Mouse (Mus musculus) liver, embryonic 16.5 days (tissue): ENCODE measurements around the gene Gtf2a2. TPM values are rescaled to one million over a fixed set of nuclear protein-coding genes. Genes with fewer than 3 reads are reported as not detected.

ENCODE experiments used
- ATAC-seq: fragments of 200-750 bp; cut with Nextera tagmentation; 2 replicates; pipeline ENCODE4 v1.8.0; 2017; ENCODE audit warnings: low read depth, mild to moderate bottlenecking, moderate number of reproducible peaks, moderate library complexity
- H3K27ac ChIP-seq: fragments of 300-500 bp; sonication (generic); 2 replicates; pipeline ENCODE4 v1.5.1; 2014; ENCODE audit warnings: mild to moderate bottlenecking, low read length
- H3K27me3 ChIP-seq: fragments of 300-500 bp; sonication (generic); 2 replicates; pipeline ENCODE4 v1.6.1; 2014; ENCODE audit warnings: low read depth, low read length, mixed read lengths; ENCODE audit not compliant: control insufficient read depth, insufficient read depth
- H3K36me3 ChIP-seq: fragments of 300-500 bp; sonication (generic); 2 replicates; pipeline ENCODE4 v1.6.1; 2014; ENCODE audit warnings: mild to moderate bottlenecking; ENCODE audit not compliant: control insufficient read depth, insufficient read depth
- H3K4me1 ChIP-seq: fragments of 300-500 bp; sonication (generic); 2 replicates; pipeline ENCODE4 v1.6.1; 2014; ENCODE audit warnings: low read depth, low read length, mixed read lengths; ENCODE audit not compliant: control insufficient read depth
- H3K4me2 ChIP-seq: fragments of 300-500 bp; sonication (generic); 2 replicates; pipeline ENCODE4 v1.6.1; 2014; ENCODE audit warnings: low read depth, low read length, mixed read lengths
- H3K4me3 ChIP-seq: fragments of 300-500 bp; sonication (generic); 2 replicates; pipeline ENCODE4 v1.5.1; 2014; ENCODE audit warnings: low read depth, mild to moderate bottlenecking, low read length
- H3K9ac ChIP-seq: fragments of 300-500 bp; sonication (generic); 2 replicates; pipeline ENCODE4 v1.6.1; 2014; ENCODE audit warnings: low read depth, low read length
- H3K9me3 ChIP-seq: fragments of 300-500 bp; sonication (generic); replicated peaks from 2 replicates; pipeline ENCODE4 v1.6.1; 2016; ENCODE audit warnings: low read length; ENCODE audit not compliant: control insufficient read depth
- WGBS: fragments of 180-500 bp; shearing (Covaris S2); extraction: QIAGEN DNeasy Blood & Tissue Kit; methylation state at CpG from one replicate; pipeline ENCODE4 v1.1.7; 2014; ENCODE audit not compliant: insufficient replicate concordance; 5-methylcytosine and 5-hydroxymethylcytosine counted together
- polyA plus RNA-seq: library from polyadenylated mRNA; unstranded; fragments of >200 nt; fragmentation: Nextera tagmentation; extraction: Ambion mirVana; gene quantifications from 2 replicates; pipeline ENCODE4 v1.2.1, GENCODE M21; 2015

Gtf2a2 gene
- polyA plus RNA-seq, 1 experiment from 2014 or later: 106 TPM

- Histone ChIP-seq H3K4me2 (no peak overlapping the region), H3K9me3 (no peaks in the 10 kb centered on the region), H3K4me3 (no peak overlapping the region), H3K36me3 (no peaks in the 10 kb centered on the region), H3K27ac (no peak overlapping the region), H3K27me3 (no peaks in the 10 kb centered on the region), H3K9ac (no peak overlapping the region), H3K4me1 (no peaks in the 10 kb centered on the region)
- ATAC-seq: no peak
- WGBS: 72% methylated on average over 3 of the region's 3 CpGs
Measured at GRCm38 (mm10) chr9:70062012-70062411, 49.7 kb downstream of the Gtf2a2 start.

- no peak overlapping the region for H3K4me3 ChIP-seq
- no peaks in the 10 kb centered on the region for H3K4me1 ChIP-seq
- no peaks in the 10 kb centered on the region for H3K27me3 ChIP-seq
- no peak overlapping the region for H3K4me2 ChIP-seq
- H3K36me3 ChIP-seq: no peaks in the 10 kb centered on the region
- no peaks in the 10 kb centered on the region for H3K9me3 ChIP-seq
- no peak overlapping the region for H3K27ac ChIP-seq
- 69% methylated on average over 3 of the region's 3 CpGs for WGBS
- peak; percentile 16; the same call in 1 of the 2 replicates for ATAC-seq
- no peak overlapping the region for H3K9ac ChIP-seq
Measured at GRCm38 (mm10) chr9:70067497-70067896, 55.1 kb downstream of the Gtf2a2 start.

GRCm38 (mm10) chr9:70069961-70070435 lies 57.6 kb downstream of the Gtf2a2 start:
- WGBS: 59% methylated on average over 8 of the region's 8 CpGs
- Histone ChIP-seq H3K36me3 (no peaks in the 10 kb centered on the region), H3K4me1 (no peaks in the 10 kb centered on the region), H3K9ac (no peak overlapping the region), H3K27ac (no peak overlapping the region), H3K4me2 (no peak overlapping the region), H3K9me3 (no peaks in the 10 kb centered on the region), H3K4me3 (no peak overlapping the region), H3K27me3 (no peaks in the 10 kb centered on the region)
- peak; percentile 16; the same call in 1 of the 2 replicates for ATAC-seq

GRCm38 (mm10) chr9:70072387-70072786 lies 60.0 kb downstream of the Gtf2a2 start:
- H3K27me3 ChIP-seq: no peaks in the 10 kb centered on the region
- no peak for ATAC-seq
- no peaks in the 10 kb centered on the region for H3K36me3 ChIP-seq
- H3K4me3 ChIP-seq: no peak overlapping the region
- no peak overlapping the region for H3K4me2 ChIP-seq
- H3K27ac ChIP-seq: no peak overlapping the region
- no peaks in the 10 kb centered on the region for H3K9me3 ChIP-seq
- WGBS: 65% methylated on average over 8 of the region's 8 CpGs
- no peak overlapping the region for H3K9ac ChIP-seq
- no peaks in the 10 kb centered on the region for H3K4me1 ChIP-seq

Other genes with a start within 250 kb of the Gtf2a2 start
- 42.3 and 43.3 TPM in 2 replicates for gene Bnip2, start 23.1 kb upstream of the Gtf2a2 start, polyA plus RNA-seq
- gene Gcnt3, start 25.5 kb downstream of the Gtf2a2 start, polyA plus RNA-seq: 0.07 TPM in 1 of 2 replicates, not detected in the other
- 0.44 and 0.54 TPM in 2 replicates for gene Fam81a, start 130.0 kb downstream of the Gtf2a2 start, polyA plus RNA-seq
- gene Myo1e, start 194.8 kb downstream of the Gtf2a2 start, polyA plus RNA-seq: 3.9 and 5.1 TPM in 2 replicates